Mouse (Mus musculus) CD8-positive naive resting alpha-beta T cell, adult 57 days (primary cell): ENCODE results near the gene Ankra2. TPM values are rescaled to one million over a fixed set of nuclear protein-coding genes. Genes with fewer than 3 reads are reported as not detected.

Source experiments
- total RNA-seq: library from RNA; stranded (reverse); gene quantifications from one replicate; pipeline ENCODE4 v1.2.4, GENCODE M21; 2023

The Ankra2 gene
- total RNA-seq: 31.6 TPM

GRCm38 (mm10) chr13:98262636-98263457 lies at the start of gene Ankra2, which contains the start of gene Utp15:
Gene Ankra2, plus strand, starts transcription at chr13:98263074.
Gene Utp15, minus strand, starts transcription at chr13:98263041.

DNA sequence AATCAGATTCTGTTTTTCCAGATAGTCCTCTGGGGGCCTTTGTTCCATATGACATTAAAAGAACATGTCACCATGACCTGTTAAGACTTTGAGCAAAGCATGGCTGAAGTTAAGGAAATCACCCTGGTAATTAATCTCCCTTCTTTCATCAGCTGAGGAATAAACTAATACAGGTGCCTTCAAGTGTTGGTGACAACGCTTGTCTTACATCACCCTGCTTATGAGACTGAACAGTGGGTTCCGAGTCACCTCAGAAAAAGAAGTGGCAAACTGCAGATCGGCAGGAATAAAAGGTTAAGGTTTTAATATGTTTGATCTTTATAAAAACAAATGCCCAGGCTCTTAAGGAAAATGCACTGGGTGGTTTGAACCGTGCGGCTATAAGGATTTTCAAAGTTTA lies 16.8 kb downstream of the Ankra2 start, which contains the start of gene Gm21976:
Gene Gm21976 (plus strand): TSS at position 202 of the 400 bp plus-strand sequence.

GRCm38 (mm10) chr13:98316480-98317245 lies 53.8 kb downstream of the Ankra2 start, which contains the start of gene Btf3:
Gene Btf3, minus strand, starts transcription at chr13:98317006.

Other genes starting within 250 kb of the Ankra2 start
- gene Arhgef28, start 56.6 kb upstream of the Ankra2 start, total RNA-seq: not detected
- gene Utp15, start within 50 bp of the Ankra2 start, total RNA-seq: 37.3 TPM
- not detected for gene Gm21976, start 16.8 kb downstream of the Ankra2 start, total RNA-seq
- 395 TPM for gene Btf3, start 53.9 kb downstream of the Ankra2 start, total RNA-seq
- 0.09 TPM for gene Foxd1, start 91.2 kb downstream of the Ankra2 start, total RNA-seq
- not detected for gene Gm10320, start 228.9 kb downstream of the Ankra2 start, total RNA-seq